Mouse (Mus musculus): ENCODE results near the gene Top1. TPM values are rescaled to one million over a fixed set of nuclear protein-coding genes. Genes with fewer than 3 reads are reported as not detected.

Gene Top1
- polyA plus RNA-seq, 1 experiment from 2014 or later = 101 TPM

Small RNA genes within 50 kb of the gene (microRNA-seq; reads per million reads assigned to microRNA genes)
- gene Gm23968 = not detected

Other genes with a start within 250 kb of the Top1 start
- 83.2 and 84.4 TPM in 2 replicates for gene Plcg1, start 85.4 kb downstream of the Top1 start, polyA plus RNA-seq (2015; fragmentation: Nextera tagmentation; extraction: Ambion mirVana)
- gene Zhx3, start 227.1 kb downstream of the Top1 start, polyA plus RNA-seq (2015; fragmentation: Nextera tagmentation; extraction: Ambion mirVana) = 21.7 and 23.9 TPM in 2 replicates
- 0.17 TPM in 1 of 2 replicates, not detected in the other for gene Lpin3, start 234.8 kb downstream of the Top1 start, polyA plus RNA-seq (2015; fragmentation: Nextera tagmentation; extraction: Ambion mirVana)